Mouse (Mus musculus) T-helper 1 cell (primary cell): ENCODE data around the gene Parg.
"Not testable (repeated sequence)": the region's sequence is repeated elsewhere in the genome, so short reads cannot be mapped to it uniquely, and the experiment has no call there.

ENCODE experiments used
- in situ Hi-C: fragments of 300-600 bp; cut with MboI, MseI; formaldehyde crosslinking; loops from one replicate; pipeline ENCODE4 v1.15.1; 2025; ENCODE audit warnings: high pct_unique_total_duplicates

The Parg gene

DNA sequence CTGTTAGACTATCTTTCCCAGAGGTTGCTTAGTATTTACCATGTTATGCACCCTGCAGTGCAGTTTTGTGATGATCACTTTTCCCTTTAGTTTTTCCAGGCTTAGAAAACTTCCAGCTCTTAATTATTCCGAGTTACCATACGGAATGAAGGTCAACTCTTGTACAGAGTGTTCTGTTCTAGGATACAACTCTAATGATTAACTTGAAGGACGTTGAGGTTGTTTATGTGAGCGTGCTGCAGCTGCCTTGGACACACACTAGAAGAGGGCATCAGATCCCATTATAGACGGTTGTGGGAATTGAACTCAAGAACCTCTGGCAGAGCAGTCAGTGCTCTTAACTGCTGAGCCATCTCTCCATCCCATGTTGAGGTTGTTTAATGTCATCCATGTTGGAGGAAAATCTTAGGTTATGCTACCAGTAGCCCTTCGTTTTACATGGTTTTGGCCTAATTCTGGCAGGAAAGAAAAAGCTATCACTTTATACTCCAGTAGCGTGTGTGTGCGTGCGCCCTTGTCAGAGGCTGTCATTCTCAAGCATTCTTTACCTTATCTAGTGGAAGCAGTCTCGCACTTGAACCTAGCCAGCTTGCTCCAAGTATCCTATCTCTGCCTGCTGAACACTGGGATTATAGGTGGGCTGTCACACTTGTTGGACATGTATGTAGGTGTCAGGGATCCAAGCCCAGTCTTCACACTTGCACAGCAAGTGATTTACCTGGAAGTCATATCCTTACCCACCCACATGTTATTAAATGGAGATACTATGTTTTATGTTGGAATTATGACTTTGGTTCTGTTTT is 22.2 kb upstream of the Parg start:
- in situ Hi-C loops = no loop called here

GRCm38 (mm10) chr14:32180861-32181260 is 20.9 kb upstream of the Parg start:
- in situ Hi-C loops = no loop called here

- in situ Hi-C loops = no loop called here
These were observed 17.9 kb upstream of the Parg start for GRCm38 (mm10) chr14:32183846-32184245.

DNA sequence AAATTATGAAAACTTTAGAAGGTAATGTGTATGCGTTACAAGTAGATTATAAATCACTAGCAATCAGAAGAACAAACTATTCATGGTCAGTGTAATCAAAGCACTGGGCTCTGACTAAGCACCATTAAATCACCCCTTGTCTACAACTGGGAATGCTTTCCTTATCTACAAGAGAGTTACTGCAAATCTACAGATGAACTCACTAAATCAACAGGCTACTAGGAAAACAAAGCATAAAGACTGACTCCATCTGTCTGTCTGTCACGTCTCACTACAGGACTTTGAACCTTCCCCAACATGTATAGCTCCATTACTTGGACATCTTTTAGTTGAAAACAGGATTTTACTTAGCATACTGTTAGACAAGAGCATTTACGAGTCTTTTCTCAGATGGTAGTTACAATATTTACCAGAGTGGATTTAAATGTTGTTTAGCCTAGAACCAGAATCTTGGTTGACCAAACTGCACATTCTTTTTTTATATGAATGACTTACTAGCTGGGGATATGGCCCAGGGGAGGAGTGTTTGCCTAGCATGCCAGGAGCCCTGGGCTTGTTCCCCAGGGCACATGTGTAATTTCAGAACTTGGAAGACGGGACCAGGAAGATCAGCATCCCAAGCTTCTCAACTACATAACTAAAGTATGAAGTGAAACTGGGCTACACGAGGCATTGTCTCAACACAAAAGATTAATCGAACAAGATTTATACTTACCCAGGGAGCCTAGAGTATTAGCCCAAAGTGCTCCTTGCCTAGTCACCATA is 10.9 kb upstream of the Parg start:
- in situ Hi-C loops = no loop called here

DNA sequence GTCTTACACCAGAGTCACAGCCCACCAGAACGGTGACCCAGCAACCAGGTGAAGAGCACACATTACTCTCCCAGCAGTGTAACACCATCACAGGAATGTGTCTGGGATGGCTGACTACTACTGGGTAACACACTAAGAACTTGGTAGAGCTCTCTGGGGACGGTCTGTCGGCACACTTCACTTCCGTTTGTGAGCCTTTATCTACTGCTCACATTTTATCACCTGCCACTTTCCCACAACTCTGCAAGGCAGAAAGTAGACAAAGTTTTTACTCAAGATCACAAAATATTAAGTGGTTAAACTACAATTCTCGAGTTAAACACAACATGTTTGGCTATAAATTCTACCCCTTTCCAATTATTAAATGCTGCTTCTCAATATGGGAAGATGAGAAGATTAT is 9.8 kb upstream of the Parg start:
- in situ Hi-C loops = no loop called here

DNA sequence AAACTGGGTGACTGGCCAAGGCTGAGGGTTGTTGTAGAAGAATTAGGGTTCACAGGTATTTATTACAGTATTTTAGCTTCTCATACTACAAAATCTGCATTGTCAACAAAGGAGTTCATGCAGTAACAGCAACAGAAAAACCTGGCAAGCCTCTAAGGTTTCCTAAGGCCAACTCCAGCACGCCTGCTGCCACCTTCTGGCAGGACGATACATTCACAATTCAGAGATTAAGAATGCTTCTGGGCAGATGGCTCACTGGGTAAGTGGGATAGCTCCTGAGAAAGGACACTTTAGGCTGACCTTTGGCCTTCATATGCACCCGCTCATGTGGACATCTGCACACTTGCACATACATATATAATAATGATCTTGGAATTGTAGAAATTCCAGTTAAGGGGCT is 9.3 kb upstream of the Parg start:
- in situ Hi-C loops = no loop called here

DNA sequence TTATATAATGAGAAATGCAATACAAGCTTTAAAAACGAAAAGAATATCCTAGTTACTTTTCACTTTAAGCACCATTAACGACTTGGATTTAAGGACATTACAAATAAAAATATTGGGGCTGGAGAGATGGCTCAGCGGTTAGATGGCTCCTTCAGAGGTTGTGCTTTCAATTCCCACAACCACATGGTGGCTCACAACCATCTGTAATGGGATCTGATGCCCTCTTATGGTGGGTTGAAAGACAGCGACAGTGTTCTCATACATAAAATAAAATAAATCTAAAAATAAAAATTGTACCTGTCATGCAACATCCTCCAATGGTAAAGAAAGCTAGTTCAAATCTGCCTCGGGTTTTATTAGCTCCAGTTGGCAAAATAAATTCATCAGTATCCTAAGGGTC is 8.2 kb upstream of the Parg start:
- in situ Hi-C loops = not testable (repeated sequence)

DNA sequence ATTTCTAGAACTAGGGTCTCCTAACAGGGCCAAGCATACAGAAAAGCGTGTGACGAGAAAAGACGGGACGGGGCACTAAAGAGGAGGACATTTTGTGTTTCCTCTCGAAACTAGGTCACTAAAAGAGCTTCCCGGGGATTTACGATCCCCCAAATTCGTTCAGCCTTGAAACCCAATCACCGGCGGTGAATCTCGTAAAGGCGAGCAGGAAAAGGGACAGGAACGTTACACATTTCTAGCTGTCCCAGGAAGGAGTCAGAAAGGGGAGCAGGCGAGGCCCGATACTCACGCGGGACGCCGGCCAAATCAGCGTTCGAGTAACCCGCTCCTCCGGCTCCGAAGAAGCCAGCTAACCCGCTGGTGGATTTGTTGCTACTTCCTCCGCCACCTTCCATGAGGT is 395 bp upstream of the Parg start:
- in situ Hi-C loops = no loop called here

DNA sequence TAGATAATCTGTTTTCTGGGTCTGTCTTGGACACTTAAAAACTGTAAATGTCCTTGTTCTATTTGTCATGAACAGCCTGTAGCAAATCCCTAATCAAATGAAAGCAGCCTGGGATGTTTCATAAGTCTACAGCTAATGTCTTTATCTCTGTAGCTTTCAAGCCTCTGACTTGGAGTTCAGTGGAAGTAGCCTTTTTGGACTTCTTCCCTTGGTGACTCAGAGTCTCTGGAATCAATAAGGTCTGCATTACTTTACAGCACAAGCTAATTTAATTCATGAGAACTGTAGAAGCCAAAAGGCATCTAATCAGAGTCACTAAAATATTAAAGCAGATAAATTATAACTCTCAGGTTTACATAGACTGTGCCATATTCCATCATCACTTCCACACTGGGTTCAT is 24.9 kb downstream of the Parg start:
- in situ Hi-C loops = loop anchor here (5.0 kb wide), 1 partner anchor 251 kb away; no protein-coding TSS in a partner anchor

DNA sequence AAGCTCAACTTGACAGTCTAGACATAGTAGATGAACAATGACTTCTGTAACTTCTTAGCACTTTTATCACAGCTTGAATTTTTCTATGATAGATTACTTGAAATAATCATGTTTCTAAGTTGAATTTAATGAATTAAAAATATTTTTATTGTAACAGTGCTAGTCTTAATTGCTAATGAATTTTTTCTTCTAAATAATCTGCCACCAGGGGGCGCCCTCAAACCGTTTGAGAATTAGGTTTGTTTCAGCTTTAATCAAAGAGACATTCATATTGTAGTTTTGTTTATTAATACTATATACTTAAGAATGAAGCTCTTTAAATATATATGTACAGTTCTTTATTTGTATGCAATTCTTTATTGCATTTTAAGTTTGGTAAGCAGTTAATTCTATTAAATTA is 27.2 kb downstream of the Parg start:
- in situ Hi-C loops = loop anchor here (5.0 kb wide), 1 partner anchor 248 kb away; no protein-coding TSS in a partner anchor

DNA sequence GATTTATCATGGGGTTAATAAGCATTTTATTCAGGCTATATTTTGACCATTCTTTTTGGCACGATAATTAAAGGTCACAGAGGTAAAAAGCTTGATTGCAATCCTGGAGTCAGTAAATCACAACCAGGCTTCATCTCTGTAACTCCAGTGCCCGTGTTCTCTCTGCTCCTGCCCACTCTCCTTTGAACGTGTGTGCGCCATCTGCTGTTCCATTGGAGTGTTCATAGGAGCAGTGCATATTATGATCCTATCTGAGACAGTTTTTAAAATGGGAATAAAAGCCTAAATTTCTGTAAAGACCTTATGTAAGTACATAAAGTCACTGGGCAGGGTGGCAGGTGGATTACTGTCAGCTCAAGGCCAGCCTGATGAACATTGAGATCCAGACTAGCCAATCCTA is 40.7 kb downstream of the Parg start:
- in situ Hi-C loops = no loop called here

DNA sequence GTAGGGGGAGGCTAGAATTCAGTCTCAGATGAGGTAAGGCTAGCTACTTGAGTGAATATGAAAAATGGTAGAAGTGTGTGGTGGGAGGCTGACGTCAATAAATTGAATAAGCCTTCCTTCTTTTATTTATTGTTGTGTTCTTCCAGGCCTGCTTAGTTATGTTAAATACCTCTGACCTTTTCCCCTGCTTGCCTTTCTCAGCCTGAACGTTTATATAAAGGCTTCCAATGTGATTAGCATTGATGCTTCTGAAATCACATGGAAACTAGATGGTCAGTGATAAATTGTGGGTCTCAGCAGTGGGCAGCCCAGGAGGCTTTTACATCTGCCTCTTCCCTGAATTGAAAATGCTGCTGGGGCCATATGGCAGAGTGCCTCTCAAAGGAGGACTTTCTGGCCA is 44.3 kb downstream of the Parg start:
- in situ Hi-C loops = no loop called here

DNA sequence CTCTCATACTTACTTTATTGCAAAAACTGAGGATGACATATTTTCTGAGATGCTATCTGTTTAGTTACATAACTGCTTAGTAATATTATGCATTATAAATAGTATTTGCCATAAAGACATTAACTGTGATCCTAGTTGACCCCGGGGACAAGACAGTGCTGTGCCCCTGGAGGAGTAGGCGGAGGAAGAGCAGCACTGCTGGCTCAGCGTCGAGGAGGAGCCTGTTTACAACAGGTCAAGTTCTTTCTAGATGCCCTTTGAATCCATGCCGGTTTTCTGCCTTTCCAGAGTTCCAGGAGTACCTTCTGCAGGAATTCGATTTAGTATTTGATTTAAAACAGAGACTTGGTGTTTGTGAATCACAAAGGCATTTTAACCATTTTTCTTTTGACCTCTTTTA is 47.9 kb downstream of the Parg start:
- in situ Hi-C loops = no loop called here

DNA sequence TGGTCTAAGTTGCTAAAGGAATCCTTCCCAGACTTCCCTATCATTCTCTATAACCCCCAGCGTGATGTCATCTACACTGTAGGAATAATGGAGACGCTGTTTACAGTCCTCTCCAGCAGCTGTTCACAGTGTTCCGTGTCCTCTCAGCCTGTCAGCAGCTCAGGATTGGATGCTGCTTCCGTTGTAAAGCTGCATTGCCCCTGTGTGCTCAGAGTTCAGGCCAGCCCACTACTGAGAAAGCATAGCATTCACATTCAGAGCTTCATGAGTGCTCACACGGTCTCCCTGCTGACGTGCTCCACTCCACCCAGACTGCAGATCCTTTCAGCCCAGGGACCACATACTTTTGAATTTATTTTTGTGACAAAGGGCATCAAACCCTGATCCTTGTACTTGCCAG is 59.1 kb downstream of the Parg start:
- in situ Hi-C loops = no loop called here

DNA sequence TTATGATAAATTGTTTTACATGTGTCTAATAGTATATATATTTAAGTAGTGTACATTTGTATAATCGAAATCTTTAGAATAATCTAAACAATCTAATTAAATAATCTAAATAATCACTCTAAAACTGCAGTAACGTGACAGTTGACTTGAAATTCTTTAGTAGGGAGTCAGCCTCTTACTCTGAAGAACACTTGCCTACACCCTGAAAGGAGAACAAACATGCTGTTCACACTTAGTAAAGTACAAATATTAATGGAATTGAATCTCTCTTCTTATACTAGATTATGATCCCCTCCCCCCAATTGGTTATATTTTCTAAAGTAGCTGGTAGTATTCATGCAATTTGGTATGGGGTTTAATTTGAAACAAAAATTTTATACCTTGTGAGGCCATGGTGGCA is 60.0 kb downstream of the Parg start:
- in situ Hi-C loops = no loop called here

- in situ Hi-C loops = no loop called here
These were observed 67.2 kb downstream of the Parg start for GRCm38 (mm10) chr14:32268999-32269398.

DNA sequence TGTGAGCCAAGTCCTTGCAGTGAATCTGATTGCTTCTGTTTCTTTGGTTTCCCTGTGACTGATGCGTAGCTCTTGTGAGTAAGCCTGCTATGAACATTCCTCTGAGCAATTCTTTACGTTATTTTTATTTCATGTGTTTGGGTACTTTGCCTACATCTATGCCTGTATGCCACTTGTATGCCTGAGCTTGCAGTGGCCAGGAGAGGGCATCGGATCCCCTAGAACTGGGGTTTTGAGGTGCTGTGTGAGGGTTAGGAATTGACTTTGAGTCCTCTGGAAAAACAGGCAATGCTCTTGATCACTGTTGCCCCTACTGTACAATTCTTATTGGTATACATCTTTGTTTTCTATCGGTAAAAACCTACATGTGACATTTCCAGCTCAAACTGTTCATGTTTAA is 67.8 kb downstream of the Parg start:
- in situ Hi-C loops = no loop called here

DNA sequence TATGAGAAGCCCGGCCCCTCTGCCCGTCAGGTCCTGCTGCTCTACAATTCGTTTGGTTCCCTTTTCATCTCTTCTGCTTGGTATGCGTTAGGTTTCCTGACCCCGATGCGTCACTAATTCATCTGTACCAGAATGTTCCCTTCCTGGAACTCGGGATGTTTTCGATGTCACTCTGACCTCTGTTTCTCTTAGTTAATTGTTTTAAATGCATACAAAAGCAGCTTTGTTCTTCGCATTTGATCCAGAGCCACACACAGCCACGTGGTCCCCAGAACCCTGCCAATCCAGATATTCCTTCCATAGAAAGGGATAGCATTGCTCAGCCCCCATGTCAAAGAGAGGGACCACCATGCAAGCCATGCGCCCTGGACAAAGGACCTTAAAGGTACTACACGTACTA is 99.9 kb downstream of the Parg start:
- in situ Hi-C loops = no loop called here

DNA sequence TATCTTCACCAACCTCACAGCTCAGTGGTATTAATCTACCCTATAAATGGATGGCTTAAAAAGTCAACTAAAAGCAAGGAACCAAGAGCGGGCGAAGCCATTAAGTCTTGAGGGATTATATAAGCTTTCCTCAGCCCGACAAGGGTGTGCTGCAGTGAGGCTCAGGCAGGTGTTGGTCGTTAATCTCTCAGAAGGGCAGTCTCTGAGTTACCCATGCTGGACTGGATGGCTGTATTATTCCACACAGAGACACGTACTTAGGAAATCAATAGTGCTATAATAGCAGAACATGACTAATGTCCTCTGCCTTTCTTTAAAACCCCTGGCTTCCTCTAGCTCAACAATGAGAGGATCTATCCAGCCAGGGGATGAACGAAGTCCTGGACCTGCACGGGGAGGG is 100.7 kb downstream of the Parg start:
- in situ Hi-C loops = no loop called here

DNA sequence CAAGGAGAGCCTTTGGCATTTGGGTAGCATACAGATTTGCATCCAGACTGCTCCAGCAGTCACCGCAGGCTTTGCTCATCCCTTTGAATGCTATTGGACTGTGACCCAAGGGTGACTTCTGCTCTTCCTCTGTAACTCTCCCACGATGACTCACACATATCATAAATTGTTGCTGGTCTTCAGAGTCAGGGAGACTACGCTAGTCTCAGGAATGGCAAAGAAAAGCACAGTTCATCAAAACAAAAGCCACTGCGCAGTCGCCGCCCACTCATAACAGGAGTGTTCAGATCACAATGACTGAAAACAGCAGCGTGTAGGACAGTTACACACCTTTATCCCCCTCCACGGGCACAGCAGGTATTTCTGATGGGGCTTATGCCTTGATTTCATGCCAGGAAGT is 103.2 kb downstream of the Parg start:
- in situ Hi-C loops = no loop called here

DNA sequence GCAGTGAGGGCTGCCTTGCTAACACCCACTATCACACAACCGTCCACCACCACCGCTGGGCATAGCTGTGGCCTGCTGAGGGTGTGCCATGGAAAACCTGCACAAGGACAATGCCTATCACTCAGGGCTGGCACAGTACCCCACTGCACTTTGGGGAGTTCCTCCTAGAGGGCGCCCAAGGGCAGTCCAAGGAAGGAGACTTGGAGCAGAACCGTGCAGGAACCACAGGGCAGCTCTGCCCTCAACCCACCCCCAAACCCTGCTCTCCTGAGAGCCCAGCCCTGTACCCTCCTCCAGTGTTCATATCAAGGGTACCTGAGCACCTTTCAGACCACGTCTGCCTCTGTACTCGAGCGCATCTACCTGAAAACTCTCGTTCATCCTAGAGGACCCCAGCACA is 108.1 kb downstream of the Parg start:
- in situ Hi-C loops = no loop called here

GRCm38 (mm10) chr14:32311381-32312035 is 109.8 kb downstream of the Parg start:
- in situ Hi-C loops = no loop called here

DNA sequence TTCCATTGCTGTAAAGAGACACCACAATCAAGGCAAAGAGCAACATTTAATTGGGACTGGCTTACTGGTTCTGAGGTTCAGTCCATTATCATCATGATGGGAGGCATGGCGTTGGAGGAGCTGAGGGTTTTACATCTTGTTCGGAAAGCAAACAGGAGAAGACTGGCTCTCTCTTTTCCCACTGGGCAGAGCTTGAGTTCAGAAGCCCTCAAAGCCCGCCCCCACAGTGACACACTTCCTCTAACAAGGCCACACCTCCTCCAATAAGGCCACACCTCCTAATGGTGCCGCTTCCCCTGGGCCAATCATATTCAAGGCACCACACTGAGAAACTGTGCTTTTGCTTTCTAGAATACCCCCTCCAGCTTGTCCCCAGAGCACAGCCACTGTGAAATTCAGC is 116.1 kb downstream of the Parg start:
- in situ Hi-C loops = no loop called here
